Mouse (Mus musculus): Measurements from ENCODE around the gene Stkld1.

DNA sequence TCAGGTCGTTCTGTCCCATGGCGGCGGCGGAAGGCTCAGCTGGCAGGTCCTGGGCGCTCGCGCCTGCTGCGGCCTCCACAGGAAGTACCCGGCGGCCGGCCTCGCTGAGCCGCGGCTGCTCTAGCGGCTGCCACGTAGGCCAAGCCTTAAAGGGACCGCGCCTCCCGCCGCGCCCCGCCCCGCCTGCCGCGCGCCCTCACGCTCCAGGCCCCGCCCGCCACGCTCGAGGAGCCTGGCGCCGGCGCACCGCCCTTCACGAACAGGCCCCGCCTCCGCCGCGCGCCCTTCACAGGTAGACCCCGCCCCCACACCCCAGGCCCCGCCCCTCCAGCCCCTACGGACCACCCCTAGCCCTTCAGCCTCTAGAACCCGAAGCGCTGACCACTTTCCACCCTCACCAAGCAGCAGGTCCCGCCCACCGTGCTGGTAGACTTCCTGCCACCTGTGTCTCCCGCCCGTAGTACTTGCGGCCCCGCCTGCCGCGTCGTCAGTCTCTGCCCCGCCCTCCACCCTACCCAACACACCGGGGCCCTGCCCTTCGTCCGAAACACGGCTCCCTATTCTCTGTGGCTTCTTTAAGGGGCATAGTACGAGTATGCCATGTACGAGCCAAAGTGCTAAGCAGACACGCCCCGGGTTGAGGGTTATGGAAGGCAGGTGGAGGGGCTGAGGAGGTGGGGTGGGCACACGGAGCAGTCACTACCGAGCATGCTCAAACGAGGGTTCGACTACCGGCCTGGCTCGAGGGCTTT, at the start of gene Stkld1, which contains the start of gene Surf4:
- no peak for TF ChIP-seq CTCF (IDR thresholded peaks at IDR 0.05; ENCODE audit: low read depth)
- no peak for TF ChIP-seq EP300 (IDR thresholded peaks at IDR 0.05; ENCODE audit: low read depth)
